Mouse (Mus musculus): ENCODE data around the gene Ptgr1. TPM values are rescaled to one million over a fixed set of nuclear protein-coding genes. Genes with fewer than 3 reads are reported as not detected.

Gene Ptgr1
- polyA plus RNA-seq, 1 experiment from 2014 or later: 25.9 TPM

DNA sequence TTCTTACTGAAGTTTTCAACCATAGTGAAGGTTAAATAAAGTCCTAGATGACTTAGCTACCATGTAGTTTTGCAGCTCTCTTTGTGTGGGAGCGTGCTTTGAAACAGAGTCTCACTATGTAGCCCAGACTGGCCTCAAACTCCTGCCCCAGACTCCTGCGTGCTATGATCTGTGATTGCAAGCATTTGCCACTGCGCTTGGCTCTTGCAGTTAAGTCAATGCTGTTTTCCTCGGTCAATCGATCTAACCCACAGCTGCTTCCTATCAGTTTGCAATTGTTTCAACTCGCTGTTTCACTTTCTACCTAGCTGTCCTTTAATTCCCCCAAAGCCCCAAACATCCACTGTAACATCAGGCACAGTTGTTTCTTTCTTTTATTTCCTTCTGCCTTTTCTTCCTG, 54.4 kb downstream of the Ptgr1 start:
- DNase-seq (ENCODE audit: low spot score) (no peak), ATAC-seq (ENCODE audit: insufficient number of reproducible peaks, low FRiP score, low TSS enrichment, low read depth) (no peak)
- 78% methylated on average over 6 of the region's 6 CpGs for WGBS
- Histone ChIP-seq H3K4me1 (ENCODE audit: control insufficient read depth, insufficient read depth, low read length) (no peaks in the 10 kb centered on the region), H3K9ac (ENCODE audit: low read length) (no peak overlapping the region), H3K4me3 (ENCODE audit: low read depth, low read length) (no peak overlapping the region), H3K9me3 (ENCODE audit: control insufficient read depth, low read length) (no peaks in the 10 kb centered on the region), H3K27ac (replicated peaks; ENCODE audit: low read depth, low read length) (no peak overlapping the region), H3K27me3 (ENCODE audit: control insufficient read depth, insufficient read depth, low read length) (no peaks in the 10 kb centered on the region), H3K36me3 (ENCODE audit: control insufficient read depth, insufficient read depth, low read length) (no peaks in the 10 kb centered on the region), H3K4me2 (ENCODE audit: low read depth, severe bottlenecking) (no peak overlapping the region)

DNA sequence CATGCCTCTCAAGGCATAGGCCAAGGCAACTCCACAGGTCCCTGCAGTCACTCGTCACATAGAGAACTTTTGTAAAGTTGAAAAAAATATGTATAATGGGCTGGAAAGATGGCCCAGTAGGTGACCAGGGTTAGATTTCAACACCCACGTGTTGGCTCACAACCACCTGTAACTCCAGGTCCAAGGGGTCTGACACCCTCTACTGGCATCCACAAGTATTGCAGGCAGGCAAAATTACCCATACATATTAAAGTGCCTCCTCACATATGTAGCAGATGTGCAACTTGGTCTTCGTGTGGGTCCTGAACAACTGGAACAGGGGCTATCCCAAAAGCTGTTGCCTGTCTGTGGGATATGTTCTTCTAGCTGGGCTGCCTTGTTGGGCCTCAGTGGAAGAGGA, 59.3 kb downstream of the Ptgr1 start:
- no peaks in the 10 kb centered on the region for H3K4me1 ChIP-seq (ENCODE audit: control insufficient read depth, insufficient read depth, low read length)
- DNase-seq (ENCODE audit: low spot score) (no peak), ATAC-seq (ENCODE audit: insufficient number of reproducible peaks, low FRiP score, low TSS enrichment, low read depth) (no peak)
- no peak overlapping the region for H3K4me2 ChIP-seq (ENCODE audit: low read depth, severe bottlenecking)
- H3K4me3 ChIP-seq (ENCODE audit: low read depth, low read length): no peak overlapping the region
- 63% methylated on average over 3 of the region's 3 CpGs for WGBS
- H3K9me3 ChIP-seq (ENCODE audit: control insufficient read depth, low read length): no peaks in the 10 kb centered on the region
- H3K9ac ChIP-seq (ENCODE audit: low read length): no peak overlapping the region
- H3K27me3 ChIP-seq (ENCODE audit: control insufficient read depth, insufficient read depth, low read length): no peaks in the 10 kb centered on the region
- no peaks in the 10 kb centered on the region for H3K36me3 ChIP-seq (ENCODE audit: control insufficient read depth, insufficient read depth, low read length)
- H3K27ac ChIP-seq (replicated peaks; ENCODE audit: low read depth, low read length): no peak overlapping the region

DNA sequence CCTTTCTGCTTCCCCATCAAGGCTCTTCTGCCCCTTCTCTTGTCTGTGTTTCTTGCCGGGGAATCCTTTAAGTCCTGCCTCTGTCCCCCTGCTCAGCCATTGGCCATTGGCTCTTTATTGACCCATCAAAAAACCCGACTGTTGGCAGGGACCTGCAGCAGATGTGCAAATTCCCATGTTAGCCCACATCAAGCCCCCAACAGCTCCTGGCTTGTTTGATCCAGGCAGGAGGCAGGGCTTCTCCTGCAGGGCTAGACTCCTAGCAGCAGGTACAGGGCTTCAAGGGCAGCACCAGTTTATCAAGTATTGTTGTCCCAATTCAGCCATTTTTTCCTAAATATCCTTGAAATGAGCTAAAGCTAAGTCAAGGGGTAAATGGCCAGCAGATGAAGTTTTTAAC, 60.8 kb downstream of the Ptgr1 start:
- WGBS: 27% methylated on average over 2 of the region's 2 CpGs
- DNase-seq (ENCODE audit: low spot score) (no peak), ATAC-seq (ENCODE audit: insufficient number of reproducible peaks, low FRiP score, low TSS enrichment, low read depth) (no peak)
- H3K4me1 ChIP-seq (ENCODE audit: control insufficient read depth, insufficient read depth, low read length): no peaks in the 10 kb centered on the region
- no peaks in the 10 kb centered on the region for H3K36me3 ChIP-seq (ENCODE audit: control insufficient read depth, insufficient read depth, low read length)
- no peaks in the 10 kb centered on the region for H3K27me3 ChIP-seq (ENCODE audit: control insufficient read depth, insufficient read depth, low read length)
- no peak overlapping the region for H3K4me2 ChIP-seq (ENCODE audit: low read depth, severe bottlenecking)
- H3K27ac ChIP-seq (replicated peaks; ENCODE audit: low read depth, low read length): no peak overlapping the region
- no peak overlapping the region for H3K9ac ChIP-seq (ENCODE audit: low read length)
- no peak overlapping the region for H3K4me3 ChIP-seq (ENCODE audit: low read depth, low read length)
- no peaks in the 10 kb centered on the region for H3K9me3 ChIP-seq (ENCODE audit: control insufficient read depth, low read length)

DNA sequence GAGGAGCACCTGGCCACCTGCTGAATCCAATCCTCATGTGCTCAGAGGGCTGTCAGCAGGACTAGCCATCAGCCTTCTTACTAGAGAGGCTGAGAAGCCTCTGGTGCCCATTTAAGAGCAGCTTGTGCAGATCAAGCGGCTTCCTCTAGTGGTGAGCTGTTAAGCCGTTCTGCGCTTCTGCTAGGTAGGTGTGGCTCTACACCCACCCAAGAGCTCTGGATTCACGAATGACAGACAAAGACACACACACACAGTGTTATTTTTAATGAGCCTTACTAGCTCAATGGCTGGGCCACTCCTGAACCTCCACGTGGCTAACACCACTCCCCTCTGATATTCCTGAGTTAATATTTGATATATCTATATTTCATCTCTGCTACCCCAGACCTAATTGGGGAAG, 61.3 kb downstream of the Ptgr1 start:
- DNase-seq (ENCODE audit: low spot score): no peak
- no peak overlapping the region for H3K27ac ChIP-seq (replicated peaks; ENCODE audit: low read depth, low read length)
- WGBS: 28% methylated on average over 5 of the region's 5 CpGs

DNA sequence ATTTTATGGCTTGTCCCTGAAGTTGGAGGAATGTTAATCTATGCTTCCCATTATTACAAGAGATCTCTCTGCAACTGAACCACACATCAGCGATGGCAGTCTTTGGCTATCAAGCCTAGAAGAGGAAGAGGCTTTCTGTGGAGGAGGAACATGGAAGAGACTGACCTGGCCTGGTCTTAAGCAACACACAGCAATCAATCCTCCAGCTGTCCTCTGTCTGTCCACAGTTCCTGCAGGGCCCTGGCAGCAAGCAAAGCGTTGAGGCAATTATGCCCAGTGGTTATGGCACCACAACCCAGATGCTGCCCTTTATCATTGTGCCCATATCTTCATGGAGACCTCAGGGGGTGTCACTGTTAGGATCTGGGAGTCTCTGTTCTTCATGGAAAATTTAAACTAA, 63.0 kb downstream of the Ptgr1 start:
- Histone ChIP-seq H3K9me3 (ENCODE audit: control insufficient read depth, low read length) (no peaks in the 10 kb centered on the region), H3K9ac (ENCODE audit: low read length) (no peak overlapping the region), H3K4me3 (ENCODE audit: low read depth, low read length) (no peak overlapping the region), H3K27me3 (ENCODE audit: control insufficient read depth, insufficient read depth, low read length) (no peaks in the 10 kb centered on the region), H3K4me1 (ENCODE audit: control insufficient read depth, insufficient read depth, low read length) (no peaks in the 10 kb centered on the region), H3K4me2 (ENCODE audit: low read depth, severe bottlenecking) (no peak overlapping the region), H3K27ac (replicated peaks; ENCODE audit: low read depth, low read length) (no peak overlapping the region), H3K36me3 (ENCODE audit: control insufficient read depth, insufficient read depth, low read length) (no peaks in the 10 kb centered on the region)
- DNase-seq (ENCODE audit: low spot score): no peak
- ATAC-seq (ENCODE audit: insufficient number of reproducible peaks, low FRiP score, low TSS enrichment, low read depth): no peak
- WGBS: 70% methylated on average over 2 of the region's 2 CpGs

More for the DNA sequence above, 61.3 kb downstream of the Ptgr1 start:
- Histone ChIP-seq H3K9me3 (ENCODE audit: control insufficient read depth, low read length) (no peaks in the 10 kb centered on the region), H3K4me3 (ENCODE audit: low read depth, low read length) (no peak overlapping the region), H3K4me1 (ENCODE audit: control insufficient read depth, insufficient read depth, low read length) (no peaks in the 10 kb centered on the region), H3K36me3 (ENCODE audit: control insufficient read depth, insufficient read depth, low read length) (no peaks in the 10 kb centered on the region), H3K9ac (ENCODE audit: low read length) (no peak overlapping the region), H3K27me3 (ENCODE audit: control insufficient read depth, insufficient read depth, low read length) (no peaks in the 10 kb centered on the region), H3K4me2 (ENCODE audit: low read depth, severe bottlenecking) (no peak overlapping the region)
- ATAC-seq (ENCODE audit: insufficient number of reproducible peaks, low FRiP score, low TSS enrichment, low read depth): no peak

Other genes starting within 250 kb of the Ptgr1 start
- not detected in 2 replicates for gene Olfr267, start 199.4 kb downstream of the Ptgr1 start, polyA plus RNA-seq (2014; fragmentation: Nextera tagmentation; extraction: Ambion mirVana)
- 45.6 and 51.4 TPM in 2 replicates for gene Ecpas, start 74.4 kb downstream of the Ptgr1 start, polyA plus RNA-seq (2014; fragmentation: Nextera tagmentation; extraction: Ambion mirVana)
- 1.1 TPM in 2 replicates for gene Zkscan16, start 43.5 kb downstream of the Ptgr1 start, polyA plus RNA-seq (2014; fragmentation: Nextera tagmentation; extraction: Ambion mirVana)
- gene Dnajc25, start 7.9 kb upstream of the Ptgr1 start, polyA plus RNA-seq (2014; fragmentation: Nextera tagmentation; extraction: Ambion mirVana): 7.4 and 8.9 TPM in 2 replicates
- 9.7 TPM in 2 replicates for gene Gm20503, start 16.1 kb upstream of the Ptgr1 start, polyA plus RNA-seq (2014; fragmentation: Nextera tagmentation; extraction: Ambion mirVana)
- 118 and 124 TPM in 2 replicates for gene Gng10, start 48.0 kb upstream of the Ptgr1 start, polyA plus RNA-seq (2014; fragmentation: Nextera tagmentation; extraction: Ambion mirVana)
- gene AI481877, start 151.9 kb upstream of the Ptgr1 start, polyA plus RNA-seq (2014; fragmentation: Nextera tagmentation; extraction: Ambion mirVana): not detected in 2 replicates
- 10.3 TPM in 2 replicates for gene Ugcg, start 202.1 kb upstream of the Ptgr1 start, polyA plus RNA-seq (2014; fragmentation: Nextera tagmentation; extraction: Ambion mirVana)

Data from limb, embryonic 11.5 days (tissue).